Mouse (Mus musculus): ENCODE results near the gene Itga7.
"Not testable (repeated sequence)": the region's sequence is repeated elsewhere in the genome, so short reads cannot be mapped to it uniquely, and the experiment has no call there.

The Itga7 gene

DNA sequence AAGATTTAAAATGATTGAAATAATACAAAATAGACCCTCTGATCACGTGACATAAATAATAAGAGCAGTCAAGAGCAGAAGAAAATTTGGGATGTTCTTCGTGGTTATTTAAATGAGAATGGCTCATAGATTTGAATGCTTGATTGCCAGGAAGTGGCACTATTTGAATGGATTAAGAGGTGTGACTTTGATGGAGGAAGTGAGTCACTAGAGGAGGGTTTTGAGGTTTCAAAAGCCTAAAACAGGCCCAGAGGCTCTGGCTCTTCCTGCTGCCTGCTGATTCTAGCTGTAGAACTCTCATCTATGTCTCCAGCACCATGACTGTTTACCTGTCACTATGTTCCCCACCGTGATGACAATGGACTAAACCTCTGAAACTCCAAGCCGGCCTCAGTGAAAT, 39.2 kb downstream of the Itga7 start:
- in situ Hi-C loops (cut with MboI, MseI): no loop called here

GRCm38 (mm10) chr10:128976395-128976794, 42.8 kb downstream of the Itga7 start:
- in situ Hi-C loops (cut with MboI, MseI): no loop called here

DNA sequence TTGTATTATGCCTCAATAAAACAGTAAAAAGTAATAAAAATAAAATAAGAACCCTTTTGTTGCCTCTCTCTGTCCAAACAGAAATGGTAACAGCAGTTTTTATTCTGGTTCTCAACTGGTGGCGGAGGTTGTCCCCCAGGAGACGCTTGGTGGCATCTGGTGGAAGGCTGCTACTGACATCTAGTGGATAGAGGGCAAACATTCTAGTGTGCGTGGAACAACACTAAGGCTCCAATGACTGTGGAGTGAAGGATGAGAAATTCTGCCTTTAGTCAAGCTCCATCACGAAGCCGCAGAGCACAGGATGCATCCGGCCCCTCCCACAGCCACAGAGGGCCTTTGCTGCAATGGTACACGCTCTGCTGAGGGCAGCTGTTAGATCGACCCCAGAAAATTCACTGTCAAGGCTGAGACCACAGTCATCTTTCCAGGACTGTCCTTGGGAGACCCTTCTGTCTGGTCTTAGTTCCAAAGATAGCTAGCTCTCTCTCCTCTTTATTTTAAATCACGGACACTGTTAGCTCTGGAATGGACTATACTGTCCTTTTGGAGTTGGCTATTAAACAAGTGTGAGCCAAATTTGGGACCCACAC, 44.0 kb downstream of the Itga7 start:
- in situ Hi-C loops (cut with MboI, MseI): no loop called here

DNA sequence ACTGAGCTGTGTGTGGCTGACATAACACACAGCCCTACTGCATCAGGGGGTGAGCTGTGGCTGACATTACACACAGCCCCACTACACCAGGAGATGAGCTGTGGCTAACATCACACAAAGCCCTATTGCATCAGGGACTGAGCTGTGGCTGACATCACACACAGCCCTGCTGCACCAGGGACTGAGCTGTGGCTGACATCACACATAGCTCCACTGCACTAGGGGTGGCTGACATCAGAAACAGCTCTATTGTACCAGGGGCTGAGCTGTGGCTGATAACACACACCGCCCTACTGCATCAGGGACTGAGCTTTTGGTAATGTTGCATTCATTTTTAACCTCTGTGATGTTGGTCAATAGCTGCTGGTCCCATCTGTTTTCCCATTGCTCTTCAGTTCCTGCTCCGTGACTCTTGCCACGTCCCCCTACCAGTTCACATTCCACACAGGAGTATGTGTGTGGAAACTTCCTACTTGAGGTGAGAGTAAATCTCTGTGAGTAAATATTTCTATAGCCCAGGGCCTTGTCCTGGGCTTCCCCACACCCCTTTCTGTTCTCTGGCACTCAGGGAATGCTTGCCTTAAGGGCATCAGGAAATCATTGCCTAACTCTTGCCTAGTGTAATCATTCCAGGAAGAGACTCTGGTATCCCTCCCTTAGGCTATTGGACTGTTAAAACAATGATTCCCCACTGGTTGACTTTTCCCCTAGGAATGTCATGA, 47.2 kb downstream of the Itga7 start:
- in situ Hi-C loops (cut with MboI, MseI): loop anchor here (5.0 kb wide), 1 partner anchor 64 kb away; no protein-coding TSS in a partner anchor

DNA sequence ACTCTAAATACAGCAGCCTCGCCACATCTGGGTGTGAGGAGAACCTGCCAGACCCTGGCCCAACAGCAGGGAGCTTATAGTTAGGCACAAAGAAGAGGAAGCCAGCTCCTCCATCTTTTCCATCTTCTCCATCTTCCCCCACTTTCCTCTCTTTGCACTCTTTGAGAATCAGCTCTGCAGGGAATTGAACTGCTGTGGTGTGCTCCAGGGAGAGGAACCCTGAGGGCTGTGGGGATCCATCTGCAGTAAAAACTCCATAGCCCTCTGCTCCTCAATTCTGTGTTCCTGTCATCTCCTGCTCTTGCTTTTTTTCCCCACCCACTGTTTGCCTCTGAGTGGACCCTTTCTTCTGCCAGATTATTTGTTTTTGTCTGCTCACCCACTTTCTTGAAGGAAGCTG, 55.5 kb downstream of the Itga7 start, which contains the start of gene Olfr9:
TSS of gene Olfr9 (plus strand) at position 301 of the 400 bp plus-strand sequence.
- in situ Hi-C loops (cut with MboI, MseI): not testable (repeated sequence)

- in situ Hi-C loops (cut with MboI, MseI): not testable (repeated sequence)
Observed at GRCm38 (mm10) chr10:128990129-128990850, 56.7 kb downstream of the Itga7 start.

- in situ Hi-C loops (cut with MboI, MseI): no loop called here
Observed at GRCm38 (mm10) chr10:128990994-128991393, 57.4 kb downstream of the Itga7 start.

GRCm38 (mm10) chr10:128995796-128996195, 62.2 kb downstream of the Itga7 start:
- in situ Hi-C loops (cut with MboI, MseI): no loop called here

DNA sequence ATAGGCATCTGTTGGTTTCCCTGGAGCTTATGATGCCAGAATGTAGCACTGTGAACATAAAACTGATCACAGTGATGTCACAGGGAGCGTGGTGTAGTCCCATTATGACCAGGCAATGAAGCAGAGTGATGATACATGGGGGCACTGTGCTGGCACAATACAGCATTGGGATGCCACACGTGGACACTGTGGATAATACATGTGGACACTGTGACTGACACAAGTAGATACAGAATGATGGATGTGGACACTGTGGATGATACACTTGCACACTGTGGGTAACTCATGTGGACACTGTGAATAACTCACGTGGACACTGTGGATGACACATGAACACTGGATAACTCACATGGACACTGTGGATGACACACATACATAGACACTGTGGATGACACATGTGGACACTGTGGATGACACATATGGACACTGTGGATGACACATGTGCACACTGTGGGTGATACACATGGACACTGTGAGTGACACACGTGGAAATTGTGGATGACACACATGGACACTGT, 63.0 kb downstream of the Itga7 start:
- in situ Hi-C loops (cut with MboI, MseI): no loop called here

DNA sequence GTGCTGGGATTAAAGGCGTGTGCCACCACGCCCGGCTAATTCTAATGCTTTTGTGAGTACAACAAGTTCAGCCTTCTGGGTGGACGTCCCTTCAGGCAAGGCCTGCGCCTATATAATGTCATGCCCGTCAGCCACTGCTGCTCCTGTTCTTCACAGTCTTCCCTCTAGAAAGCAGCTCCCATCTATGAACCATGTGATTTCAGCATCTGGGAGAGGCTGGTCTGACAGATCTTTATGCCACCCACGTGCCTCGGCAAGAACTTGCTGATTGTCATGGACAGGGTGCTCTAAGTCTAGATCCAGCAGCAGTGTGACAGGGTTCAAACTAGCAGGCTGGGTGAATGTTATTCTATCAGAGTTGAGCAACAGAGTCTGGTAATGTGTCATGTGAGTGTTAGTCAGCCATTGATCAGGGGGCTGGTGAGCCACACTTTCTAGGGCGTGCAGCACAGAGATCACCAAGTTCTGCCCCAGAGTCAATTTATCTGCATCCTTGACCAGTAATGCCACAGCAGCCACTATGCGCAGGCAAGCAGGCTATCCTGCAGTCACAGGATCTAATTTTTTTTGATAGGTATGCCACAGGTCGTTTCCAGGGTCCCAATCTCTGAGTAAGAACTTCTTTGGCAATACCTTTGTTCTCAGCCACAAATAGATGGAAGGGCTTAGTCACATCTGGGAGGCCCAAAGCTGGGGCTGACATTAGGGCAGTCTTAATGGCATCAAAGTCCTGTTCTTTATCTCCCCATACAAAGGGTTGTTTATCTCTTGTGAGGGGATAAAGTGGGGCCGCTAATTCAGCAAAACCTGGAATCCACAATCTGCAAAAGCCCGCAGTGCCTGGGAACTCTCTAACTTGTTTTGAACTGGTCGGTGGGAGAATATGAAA, 70.7 kb downstream of the Itga7 start:
- in situ Hi-C loops (cut with MboI, MseI): no loop called here
